1 mouse cellular context compared by ENCODE assay signal in the genomic region with DNA sequence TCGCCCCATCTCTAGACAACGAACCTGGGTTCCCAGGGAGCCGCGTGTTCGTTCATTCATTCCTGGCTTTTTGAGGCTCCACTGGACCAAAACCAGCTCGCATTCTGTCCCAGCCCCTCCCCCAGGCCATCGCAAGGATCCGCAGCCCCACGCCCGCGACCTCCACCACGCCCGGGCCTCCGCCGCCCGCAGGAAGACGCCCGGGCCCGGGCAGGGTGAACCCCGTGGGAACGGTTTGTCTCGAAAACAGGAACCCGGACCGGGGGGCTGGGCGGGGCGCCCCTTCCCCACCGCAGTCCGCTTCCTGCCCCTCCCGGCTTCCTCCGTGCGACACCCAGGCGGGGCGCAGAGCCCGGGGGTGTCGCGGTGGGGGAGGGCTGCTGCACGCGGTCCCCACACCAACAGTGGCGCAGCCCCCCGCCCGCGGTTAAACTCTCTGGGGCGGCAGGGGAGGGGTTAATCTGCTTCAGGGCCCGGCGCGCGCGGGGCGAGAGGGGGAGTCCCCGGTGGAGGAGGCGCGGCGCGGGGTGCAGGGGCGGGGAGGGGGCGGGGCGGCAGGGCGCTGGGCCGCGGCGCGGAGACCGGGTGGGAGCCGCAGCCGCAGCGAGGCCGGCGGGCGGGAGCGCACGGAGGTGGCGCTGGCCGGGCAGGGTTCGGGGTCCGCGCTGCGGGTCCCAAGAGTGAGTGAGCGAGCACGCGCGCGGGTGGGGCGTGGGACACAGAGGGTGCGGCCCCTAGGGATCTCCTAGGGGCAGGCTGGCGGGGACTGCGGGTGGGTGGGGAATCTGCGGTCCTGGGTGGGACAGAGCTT.
TF ChIP-seq lines count a peak whose summit lies in the region.

Rasgrp2 (plus strand) TSS at position 56 of the 811 bp plus-strand sequence.

TF ChIP-seq in CH12.LX, 34 proteins besides CTCF, POLR2A, EP300 and RAD21 (continued from another document):
- TF ChIP-seq USF2 (conservative IDR thresholded peaks at IDR 0.05; ENCODE audit: low read depth, low read length): no peak
- TF ChIP-seq SIN3A (IDR thresholded peaks at IDR 0.05; ENCODE audit: low read length): peak; percentile 50
- TF ChIP-seq HCFC1 (IDR thresholded peaks at IDR 0.05; ENCODE audit: low read depth, low read length): peak; percentile 21; the same call in 1 of the 2 replicates
- TF ChIP-seq TBP (conservative IDR thresholded peaks at IDR 0.05; ENCODE audit: low read depth, low read length): no peak
- 0 out of 2 replicates have a peak, but pooled peaks have one; percentile 22 for TF ChIP-seq MEF2A (IDR thresholded peaks at IDR 0.05; ENCODE audit: borderline replicate concordance, low read depth, low read length)
- peak; percentile 22; the same call in 1 of the 2 replicates for TF ChIP-seq BHLHE40 (IDR thresholded peaks at IDR 0.05; ENCODE audit: low read depth, low read length)
- TF ChIP-seq ZKSCAN1 (IDR thresholded peaks at IDR 0.05; ENCODE audit: borderline replicate concordance, low read depth, low read length): no peak
